Mouse (Mus musculus) gastrocnemius, postnatal 4 days (tissue): ENCODE results near the gene Dnaic1. TPM values are rescaled to one million over a fixed set of nuclear protein-coding genes. Genes with fewer than 3 reads are reported as not detected.

ENCODE experiments used
- DNase-seq, 2 experiments: peaks; one replicate each; pipeline ENCODE4 v3.0.0; 2021 to 2022; ENCODE audit warnings: low spot score in 2 of 2, mixed read lengths in 2 of 2
- total RNA-seq, 2 experiments: library from RNA; stranded (reverse); gene quantifications; 2 replicates each; pipeline ENCODE4 v1.2.3; 2021

Gene Dnaic1
- total RNA-seq, 2 experiments from 2014 or later: 4.9 to 5.8 TPM

DNA sequence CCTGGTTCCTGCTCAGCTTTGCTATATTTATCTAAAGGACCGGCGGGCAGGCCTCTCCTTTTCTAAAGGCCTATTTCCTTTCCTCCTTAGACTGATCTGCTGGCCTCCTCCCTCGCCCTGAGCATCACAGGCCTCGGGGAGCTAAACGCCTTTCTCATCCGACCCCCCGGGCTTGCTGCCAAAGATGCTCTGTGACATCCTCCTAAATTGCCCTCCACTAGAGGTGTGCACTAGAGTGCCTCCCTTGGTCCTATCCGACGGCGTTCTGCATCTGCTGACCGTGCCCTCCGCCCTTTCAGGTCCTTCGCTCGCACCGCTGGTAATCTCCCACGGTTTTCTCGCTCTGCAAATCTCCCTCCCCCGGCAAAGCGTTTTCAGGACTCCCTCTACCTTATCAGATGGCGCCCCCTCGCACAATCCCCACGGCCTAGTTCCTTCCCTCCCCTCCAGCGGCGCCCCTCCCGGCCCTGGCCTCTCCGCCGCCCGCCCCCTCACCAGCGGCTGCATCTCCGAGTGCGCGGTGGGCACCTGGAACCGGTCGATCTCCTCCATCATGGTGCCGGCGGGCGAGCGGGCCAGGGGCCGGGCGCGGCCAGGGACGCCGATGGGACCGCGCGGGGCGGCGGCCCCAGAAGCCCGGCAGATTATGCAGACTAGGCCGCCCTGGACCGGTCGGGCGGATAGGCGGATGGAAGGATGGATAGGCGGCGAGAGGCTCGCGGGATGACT is 729 bp upstream of the Dnaic1 start:
- peak; percentile 27 to 47 for DNase-seq

DNA sequence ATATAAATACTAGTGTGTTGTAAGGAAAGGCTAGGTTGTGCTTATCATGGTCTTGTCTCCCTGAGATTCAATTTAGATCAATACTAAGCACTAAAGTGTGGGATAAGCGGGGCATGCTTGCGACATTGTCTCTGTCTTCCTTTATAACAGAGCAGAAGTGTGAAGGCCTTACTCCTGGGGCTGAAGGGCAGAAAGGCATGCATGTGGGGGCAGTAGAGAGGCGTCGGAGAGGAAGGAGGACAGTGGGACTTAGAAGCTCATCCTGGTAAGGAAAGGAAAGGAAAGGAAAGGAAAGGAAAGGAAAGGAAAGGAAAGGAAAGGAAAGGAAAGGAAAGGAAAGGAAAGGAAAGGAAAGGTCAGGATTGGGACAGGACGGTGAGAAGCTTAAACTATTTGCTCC is 1.9 kb downstream of the Dnaic1 start:
- DNase-seq: no peak

DNA sequence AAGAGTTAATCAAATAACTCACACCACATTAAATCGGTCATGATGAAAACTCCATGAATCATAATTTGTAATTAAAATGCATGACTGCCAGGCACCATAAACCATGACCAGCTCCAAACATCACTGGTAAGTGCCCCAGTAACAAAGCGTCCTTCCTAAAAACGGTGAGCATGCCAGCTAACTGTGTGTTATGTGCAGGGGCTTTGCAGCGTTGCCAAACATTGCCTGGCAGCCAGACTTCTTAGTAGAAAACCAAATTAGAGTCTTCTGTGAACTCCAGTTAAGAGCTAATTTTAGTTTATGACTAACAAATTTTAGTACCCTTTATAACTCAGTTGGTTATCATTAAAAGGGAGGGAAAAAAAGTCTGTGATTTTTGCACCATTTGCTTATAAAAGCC is 3.9 kb downstream of the Dnaic1 start:
- DNase-seq: no peak

DNA sequence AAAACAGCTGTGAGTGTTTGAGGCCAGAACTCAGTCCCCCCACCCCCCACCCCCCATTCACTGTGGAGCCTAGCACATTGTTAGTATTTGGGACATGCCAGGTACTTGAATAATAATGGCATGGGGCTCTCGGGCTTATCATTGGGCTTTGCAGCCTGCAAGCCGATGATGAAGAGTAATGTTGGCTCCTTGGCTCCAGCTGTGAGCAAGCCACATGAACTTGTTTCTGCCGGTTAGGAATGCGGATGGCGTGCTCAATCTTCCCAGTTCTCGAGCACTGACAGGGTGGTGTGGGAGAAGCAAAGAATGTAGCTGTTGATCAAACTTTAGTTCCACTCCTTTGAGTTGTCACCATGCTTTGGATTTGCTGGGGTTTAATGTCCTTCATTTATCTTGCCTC is 6.3 kb downstream of the Dnaic1 start:
- DNase-seq: no peak

DNA sequence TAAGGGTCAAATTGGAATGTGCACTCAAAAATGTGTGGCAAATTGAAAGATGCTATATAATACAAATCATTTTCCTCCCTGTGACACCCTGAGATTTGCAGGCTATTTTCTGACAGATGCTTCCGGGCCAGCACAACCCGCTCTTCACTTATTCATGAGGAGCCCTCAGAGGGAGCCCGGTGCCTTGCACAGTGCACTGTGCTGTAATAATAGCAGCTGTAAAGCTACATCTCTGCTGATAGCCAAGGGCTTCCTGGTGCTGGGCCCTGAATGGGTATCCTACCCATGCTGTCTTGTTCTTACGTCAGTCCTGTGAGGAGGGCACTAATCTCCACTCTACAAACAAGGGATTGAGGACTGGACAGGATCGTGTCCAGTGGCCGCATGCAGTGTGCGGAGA is 13.8 kb downstream of the Dnaic1 start:
- no peak for DNase-seq

DNA sequence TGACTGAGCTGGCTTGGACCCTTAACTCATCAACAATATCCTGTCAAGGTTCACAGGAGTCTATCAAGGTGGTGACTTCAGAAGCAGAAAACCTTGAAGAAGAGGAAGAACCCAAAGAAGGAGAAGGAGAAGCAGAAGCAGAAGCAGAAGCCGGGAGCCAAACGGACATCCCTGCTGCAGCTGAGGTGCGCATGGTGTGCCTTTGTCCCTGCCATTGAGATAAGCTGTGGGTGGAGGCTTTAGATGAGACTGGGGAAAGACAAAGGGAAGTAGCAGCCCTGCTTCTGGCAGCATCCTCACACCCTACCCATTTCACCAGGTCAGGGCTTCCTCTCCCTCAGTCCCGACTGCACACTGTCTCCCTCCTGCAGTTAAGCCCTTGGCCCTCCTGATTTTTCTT is 33.2 kb downstream of the Dnaic1 start:
- no peak for DNase-seq

DNA sequence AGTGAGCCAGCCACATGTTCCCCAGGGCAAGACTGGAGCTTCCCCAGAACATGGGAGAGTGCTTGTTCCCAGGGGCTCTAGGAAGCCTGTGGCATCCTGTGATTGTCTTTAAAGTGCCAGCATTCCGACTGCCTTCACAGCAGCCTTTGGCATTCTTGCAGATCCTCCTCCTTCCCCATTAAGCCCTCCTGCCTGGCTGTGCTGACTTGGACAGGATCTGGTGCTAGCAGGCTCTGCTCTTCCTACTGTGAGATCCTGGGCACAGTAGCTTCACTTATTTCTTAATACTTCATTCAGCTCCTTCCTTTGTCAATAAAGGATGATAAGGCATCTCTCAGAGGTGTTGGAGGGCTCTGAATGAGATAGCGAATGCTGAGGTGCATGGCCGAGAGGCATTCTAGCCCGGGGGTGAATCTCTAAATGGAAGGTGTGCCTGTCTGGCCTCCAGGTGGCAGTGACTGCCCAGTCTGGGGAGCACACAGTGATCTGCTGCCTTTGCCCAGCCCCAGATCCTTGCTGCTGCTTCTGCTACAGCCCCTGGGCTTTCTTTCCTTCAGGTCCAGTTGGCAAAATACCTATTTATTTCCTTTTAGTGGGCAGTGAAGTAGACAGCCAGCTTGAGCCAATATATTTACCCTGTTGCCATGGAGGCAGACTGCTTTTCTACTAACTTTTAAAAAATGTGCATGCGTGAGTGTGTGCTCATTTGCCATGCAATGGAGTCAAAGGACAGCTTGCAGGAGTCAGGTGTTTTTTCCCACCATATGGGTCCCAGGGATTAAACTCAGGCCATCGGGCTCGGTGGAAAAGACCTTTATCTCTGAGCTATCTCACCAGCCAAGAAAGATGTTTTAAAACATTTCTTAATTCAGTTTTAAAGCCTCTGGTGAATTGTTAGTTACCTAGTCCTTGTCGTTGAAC is 35.2 kb downstream of the Dnaic1 start:
- DNase-seq: no peak

DNA sequence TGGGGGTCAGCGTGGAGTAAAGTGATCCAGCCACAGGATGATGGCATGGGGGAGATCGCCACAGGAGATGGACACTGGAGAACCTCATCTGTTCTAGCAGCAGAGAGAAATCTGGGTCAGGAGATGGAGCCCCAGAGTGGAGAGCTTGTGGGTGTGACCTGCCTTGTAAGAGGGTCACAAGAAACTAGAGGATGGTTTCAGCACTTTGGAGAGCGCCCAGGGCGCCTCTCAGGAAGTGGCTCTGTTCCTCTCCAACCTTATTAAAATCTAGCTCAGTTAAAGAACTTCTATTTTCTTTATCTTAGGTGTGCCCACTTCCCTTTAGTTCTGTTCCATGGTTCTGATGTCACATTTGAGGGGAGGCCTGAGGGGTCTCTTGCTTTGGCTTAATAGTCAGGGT is 37.2 kb downstream of the Dnaic1 start:
- DNase-seq: peak in 1 of 2 experiments; percentile 70

DNA sequence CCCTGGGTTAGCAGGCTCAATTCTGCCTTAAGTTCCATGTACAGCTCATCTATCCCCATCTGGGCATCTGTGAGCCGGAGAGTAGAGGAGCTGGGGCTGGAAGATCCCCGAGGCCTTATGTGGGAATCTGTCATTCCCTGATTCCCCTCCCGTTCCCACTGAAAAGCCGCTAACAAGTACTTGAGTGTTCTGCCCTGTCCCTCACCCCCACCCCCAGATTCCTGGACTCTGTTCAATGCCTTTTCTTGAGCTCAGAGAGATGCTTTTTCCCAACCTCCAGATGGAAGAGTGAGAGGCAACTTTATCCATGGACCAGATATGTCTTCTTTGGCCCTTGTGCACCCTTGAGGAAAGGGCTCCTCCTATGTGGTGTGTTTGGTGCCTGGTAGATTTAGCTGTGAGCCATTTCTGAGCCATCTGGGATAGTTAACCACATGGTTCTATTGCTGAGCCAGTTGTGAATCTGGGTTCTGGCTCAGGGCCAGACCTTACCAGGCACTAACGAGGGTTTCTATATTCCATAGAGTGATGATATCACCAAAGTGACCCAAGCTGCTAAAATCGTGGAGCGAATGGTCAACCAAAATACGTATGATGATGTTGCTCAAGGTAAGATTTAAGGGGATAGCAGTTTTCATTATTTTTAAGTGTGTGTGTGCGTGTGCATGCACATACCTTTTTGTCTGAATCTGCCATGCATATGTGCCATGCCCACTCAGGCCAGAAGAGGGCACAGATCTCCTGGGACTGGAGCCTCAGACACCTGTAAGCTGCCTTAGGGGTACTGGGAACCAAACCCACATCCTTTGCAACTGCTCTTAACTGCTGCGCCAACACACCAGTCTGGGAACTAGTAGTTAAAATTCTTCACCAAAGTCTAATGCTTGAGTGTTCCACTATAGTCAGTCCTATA is 40.4 kb downstream of the Dnaic1 start:
- DNase-seq: no peak

DNA sequence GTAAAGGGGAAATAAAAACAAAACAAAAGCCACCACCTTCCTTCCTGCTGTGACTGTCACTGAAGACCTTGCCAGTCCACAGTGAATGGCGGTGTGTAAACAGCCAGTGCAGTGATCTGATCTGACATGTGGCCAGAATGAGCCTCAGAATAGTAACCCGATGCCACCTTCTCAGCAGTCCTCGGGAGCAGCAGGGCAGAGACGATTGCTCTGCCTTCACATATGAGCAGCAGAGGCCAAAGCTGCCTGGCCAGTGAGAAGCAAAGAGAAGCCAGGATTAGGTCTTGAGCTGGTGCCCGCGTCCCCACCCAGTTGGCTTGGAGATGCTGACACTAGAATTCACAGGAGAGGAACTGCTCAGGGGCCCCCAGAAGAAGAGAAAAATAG is 41.0 kb downstream of the Dnaic1 start:
- no peak for DNase-seq

DNA sequence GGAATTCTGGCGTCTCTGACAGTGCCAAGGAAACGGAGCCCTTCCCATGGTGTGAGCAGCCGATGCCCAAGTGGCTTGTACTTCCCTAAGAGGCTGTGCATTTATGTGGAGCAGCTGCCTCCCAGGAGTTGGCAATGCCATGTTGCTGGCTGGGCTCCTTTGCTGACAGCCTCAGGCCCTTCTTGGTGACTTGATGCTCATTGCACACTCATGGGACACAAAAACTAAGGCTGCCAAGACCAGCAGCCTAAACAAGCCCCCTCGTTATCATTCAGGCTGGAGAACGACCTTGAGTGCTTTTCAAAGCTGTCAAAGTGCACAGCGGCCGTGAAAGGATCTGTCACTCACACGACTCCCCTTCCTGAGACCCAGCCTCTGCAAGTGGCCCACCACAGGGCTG is 42.6 kb downstream of the Dnaic1 start:
- DNase-seq: no peak

DNA sequence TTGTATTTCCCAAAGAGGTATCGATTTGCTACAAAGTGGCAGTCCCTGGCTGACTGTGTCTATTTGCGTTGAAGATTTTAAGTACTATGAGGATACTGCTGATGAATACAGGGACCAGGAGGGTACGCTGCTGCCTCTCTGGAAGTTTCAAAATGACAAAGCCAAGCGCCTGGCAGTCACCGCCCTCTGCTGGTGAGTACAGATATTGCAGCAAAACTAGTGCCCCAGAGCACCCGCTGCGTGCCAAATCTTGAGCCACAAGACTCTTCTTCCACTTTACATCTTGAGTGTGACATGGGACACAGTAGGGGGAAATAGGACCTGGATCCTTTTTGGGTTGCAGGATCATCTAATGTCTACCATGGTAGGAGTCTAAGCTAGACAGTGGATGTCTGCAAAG is 44.6 kb downstream of the Dnaic1 start:
- DNase-seq: peak; percentile 82 to 86

DNA sequence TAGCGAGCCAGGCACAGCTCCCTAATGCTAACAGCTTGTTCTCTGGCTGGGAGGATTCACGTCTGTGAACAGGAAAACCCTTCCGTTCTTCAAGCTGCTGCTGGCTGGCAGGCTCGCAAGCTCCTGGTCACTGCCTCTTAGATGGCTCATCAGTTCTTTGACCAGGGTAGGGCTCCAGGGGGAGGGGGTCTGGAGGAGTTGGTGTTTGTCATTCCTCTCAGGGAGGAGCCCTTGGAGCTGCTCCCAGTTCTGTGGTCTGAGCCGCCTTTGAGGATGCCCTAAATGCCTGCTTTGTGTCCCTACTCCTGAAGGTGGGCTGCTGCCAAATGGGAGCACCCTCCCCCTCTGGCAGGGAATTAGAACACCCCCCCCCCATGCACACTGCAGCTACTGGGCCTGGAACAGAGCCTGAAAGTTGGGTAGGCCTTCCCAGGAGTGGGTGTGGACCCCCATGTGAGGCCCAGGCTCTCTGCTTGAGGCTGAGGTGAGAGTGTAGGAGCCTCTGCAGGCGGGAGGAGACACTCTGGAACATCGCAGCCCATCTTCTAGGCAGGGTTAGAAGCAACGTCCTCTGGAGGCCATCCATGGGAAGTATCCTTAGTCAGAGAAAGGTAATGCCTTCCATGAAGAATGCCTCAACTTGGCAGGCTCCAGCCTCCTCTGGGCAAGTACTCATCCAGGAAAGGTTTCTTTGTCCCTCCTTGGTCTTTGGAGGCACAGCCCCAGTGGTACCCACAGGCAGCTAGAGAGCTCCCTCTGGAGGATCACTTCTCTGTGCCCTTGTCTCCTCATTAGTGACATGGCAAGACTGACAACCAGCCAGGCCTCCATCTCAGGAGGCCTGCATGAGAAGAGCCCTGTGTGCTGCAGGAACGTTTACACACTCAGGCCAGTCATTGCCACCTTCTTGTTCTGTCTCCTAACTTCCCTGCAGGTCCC is 46.4 kb downstream of the Dnaic1 start:
- no peak for DNase-seq

DNA sequence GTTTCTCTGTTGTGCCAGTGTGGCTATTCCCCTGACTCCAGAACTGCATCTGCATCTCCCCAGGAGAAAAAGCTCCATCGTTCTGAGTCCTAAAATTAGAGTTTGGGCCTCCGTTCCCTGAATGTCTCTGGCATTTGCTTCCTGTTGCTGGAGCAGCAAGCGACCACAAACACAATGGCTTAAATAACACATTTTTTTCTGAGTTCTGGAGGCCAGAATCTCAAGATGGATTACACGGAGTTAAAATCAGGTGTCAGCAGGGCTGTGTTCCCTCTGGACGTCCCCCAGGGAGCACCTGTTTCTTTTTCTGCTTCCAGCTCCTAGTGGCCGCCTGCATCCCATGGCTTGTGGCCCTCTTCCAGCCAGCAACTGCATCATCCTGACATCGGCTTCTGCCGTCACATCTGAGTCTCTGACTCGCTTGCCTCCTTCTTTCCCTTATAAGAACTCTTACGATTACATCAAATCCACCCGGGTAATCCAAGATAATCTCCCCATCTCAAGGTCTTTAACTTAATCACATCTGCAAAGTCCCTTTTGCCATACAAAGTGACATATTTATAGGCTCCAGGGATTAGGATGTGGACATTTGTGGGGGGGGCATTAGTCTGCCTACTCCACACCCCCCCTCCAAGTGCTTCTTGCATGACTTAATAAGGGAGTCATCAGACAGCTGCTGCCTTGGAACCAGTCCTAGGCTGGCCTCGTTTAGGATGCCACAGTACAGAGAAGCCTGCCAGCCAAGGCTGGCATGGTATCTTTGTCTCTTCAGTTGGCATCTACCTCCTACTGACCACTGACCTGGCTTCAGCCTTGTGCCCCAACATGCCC is 49.6 kb downstream of the Dnaic1 start:
- peak in 1 of 2 experiments; percentile 70 for DNase-seq

DNA sequence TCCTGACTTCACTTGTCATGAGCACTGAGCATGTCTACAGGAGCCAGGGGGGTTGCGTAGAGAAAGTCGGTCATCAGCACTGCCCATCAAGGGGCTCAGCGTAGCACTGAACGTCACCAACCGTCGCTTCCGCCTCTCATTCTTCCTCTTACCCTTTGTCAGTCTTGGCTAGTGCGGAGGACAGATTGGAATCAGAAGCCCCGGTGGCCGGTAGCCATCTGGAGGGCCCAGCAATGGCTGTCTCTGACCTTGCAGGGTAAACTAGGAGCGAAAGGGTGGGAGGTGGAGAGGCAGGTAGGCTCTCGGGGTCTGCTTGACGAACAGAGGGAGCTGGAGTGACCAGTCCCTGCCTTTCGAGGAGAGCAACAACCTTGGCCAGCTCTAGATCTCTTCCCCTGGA is 52.5 kb downstream of the Dnaic1 start:
- no peak for DNase-seq

DNA sequence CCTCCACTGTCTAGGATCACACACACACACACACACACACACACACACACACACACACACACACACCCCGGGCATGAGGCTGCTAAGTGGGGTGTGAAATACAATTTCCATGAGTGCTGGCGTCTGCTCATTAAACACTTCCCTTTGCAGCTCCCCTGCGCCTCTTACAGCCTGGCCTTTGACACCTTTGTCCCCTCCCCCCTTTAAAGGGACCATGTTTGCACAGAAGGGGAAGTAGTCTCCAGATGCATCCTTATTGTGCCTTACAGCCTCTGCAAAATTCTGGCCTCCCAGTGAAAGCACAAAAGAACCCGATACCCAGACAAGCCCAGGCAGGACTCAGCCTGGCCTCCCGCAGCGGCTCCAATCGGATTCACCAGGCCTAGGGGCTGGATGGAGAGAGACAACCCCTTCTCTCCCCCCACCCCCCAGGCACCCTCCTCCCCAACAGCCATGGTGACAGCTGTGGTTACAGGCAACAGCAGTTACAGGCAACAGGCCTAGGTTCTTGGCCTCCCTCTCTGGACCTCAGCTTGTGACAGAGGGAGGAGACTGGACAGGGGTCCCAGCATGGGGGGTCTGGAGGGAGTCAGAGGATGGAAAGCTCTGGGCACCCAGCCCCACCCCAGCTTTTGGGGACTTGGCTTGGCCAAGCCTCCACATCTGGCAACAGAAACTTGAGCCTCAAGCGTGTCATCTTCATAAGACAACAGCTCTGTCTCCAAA is 58.8 kb downstream of the Dnaic1 start:
- peak; percentile 49 to 75 for DNase-seq

DNA sequence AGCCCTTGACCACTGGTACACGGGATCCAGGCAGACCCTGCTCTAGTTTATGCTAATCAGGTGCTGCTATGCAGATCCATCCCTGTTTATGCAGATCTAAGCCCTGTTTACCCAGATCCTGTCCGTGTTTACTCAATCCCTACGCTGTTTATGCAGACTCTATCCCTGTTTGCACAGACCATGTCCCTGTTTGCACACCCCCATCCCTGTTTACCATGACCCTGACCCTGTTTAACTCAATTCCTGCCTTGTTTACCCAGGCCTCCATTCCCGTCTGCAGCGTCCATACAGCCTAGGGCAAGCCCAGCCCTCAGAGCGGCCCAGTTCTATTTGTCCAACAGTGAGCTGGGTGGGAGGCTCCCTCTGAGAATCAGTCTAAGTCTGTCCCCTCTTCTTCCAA is 60.6 kb downstream of the Dnaic1 start:
- DNase-seq: no peak

DNA sequence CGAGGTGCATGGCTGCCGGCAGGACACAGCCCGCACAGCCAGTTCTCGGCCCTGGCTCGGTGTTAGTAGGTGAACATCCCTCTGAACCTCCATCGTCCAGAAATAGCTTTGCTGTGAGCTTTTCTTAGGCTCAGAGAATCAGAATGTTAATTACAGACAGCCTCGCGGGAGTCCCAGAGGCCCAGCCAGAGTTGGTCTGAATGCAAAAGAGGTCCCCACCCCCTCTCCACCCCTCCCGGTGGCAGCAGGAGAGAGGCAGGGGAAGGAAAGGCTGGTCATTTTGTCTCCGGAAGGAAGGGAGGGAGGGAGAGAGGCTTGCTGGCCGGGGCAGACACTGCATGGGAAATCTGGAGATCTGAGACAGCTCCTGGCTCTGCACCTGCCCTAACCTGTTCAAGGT is 61.8 kb downstream of the Dnaic1 start:
- no peak for DNase-seq

DNA sequence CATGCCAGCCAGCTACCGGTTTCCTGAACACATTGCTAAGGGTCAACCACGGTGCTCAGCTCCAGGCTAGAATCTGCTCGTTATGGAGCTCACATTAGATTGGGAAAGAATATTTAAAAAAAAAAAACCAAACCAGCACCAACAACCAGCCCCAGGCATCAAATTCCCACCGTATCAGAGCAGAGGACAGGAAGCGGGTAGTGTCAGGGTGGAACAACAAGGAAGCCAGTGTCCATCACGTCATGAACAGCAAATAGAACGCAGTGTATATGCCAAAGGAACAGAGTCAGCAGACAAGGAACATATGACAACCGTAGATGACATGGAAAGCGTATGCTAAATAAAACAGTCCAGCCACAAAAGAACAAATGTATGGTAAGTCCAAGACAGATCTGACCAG is 63.4 kb downstream of the Dnaic1 start:
- DNase-seq: no peak
